Mouse (Mus musculus) intestine, embryonic 15.5 days (tissue): ENCODE results near the gene Klhl18. TPM values are rescaled to one million over a fixed set of nuclear protein-coding genes. Genes with fewer than 3 reads are reported as not detected.
A peak's percentile ranks its signal among the peaks of the same experiment; 100 is the strongest.

Experiments used
- ATAC-seq: fragments of 200-750 bp; cut with Nextera tagmentation; 2 replicates; pipeline ENCODE4 v1.8.0; 2017; ENCODE audit warnings: moderate TSS enrichment, moderate library complexity
- H3K27ac ChIP-seq: fragments of 300-500 bp; sonication (generic); 2 replicates; pipeline ENCODE4 v1.5.1; 2015; ENCODE audit warnings: mild to moderate bottlenecking, inconsistent platforms
- H3K27me3 ChIP-seq: fragments of 300-500 bp; sonication (generic); replicated peaks from 2 replicates; pipeline ENCODE4 v1.6.1; 2015; ENCODE audit warnings: inconsistent platforms
- H3K36me3 ChIP-seq: fragments of 300-500 bp; sonication (generic); 2 replicates; pipeline ENCODE4 v1.6.1; 2015; ENCODE audit warnings: inconsistent platforms
- H3K4me1 ChIP-seq: fragments of 300-500 bp; sonication (generic); replicated peaks from 2 replicates; pipeline ENCODE4 v1.6.1; 2015; ENCODE audit warnings: inconsistent platforms
- H3K4me2 ChIP-seq: fragments of 300-500 bp; sonication (generic); replicated peaks from 2 replicates; pipeline ENCODE4 v1.6.1; 2015; ENCODE audit warnings: mild to moderate bottlenecking, inconsistent platforms
- H3K4me3 ChIP-seq: fragments of 300-500 bp; sonication (generic); replicated peaks from 2 replicates; pipeline ENCODE4 v1.5.1; 2015; ENCODE audit warnings: inconsistent platforms
- H3K9ac ChIP-seq: fragments of 300-500 bp; sonication (generic); 2 replicates; pipeline ENCODE4 v1.6.1; 2015; ENCODE audit warnings: inconsistent platforms
- H3K9me3 ChIP-seq: fragments of 300-500 bp; sonication (generic); 2 replicates; pipeline ENCODE4 v1.6.1; 2016; ENCODE audit warnings: inconsistent platforms
- WGBS: fragments of 180-500 bp; shearing (Covaris S2); methylation state at CpG from one replicate; pipeline ENCODE4 v1.1.7; 2015; 5-methylcytosine and 5-hydroxymethylcytosine counted together
- polyA plus RNA-seq: library from polyadenylated mRNA; unstranded; fragments of >200 nt; fragmentation: Nextera tagmentation; extraction: Ambion mirVana; gene quantifications from 2 replicates; pipeline ENCODE4 v1.2.1, GENCODE M21; 2015

Gene Klhl18
- 7.2 and 8.5 TPM in 2 replicates for polyA plus RNA-seq

DNA sequence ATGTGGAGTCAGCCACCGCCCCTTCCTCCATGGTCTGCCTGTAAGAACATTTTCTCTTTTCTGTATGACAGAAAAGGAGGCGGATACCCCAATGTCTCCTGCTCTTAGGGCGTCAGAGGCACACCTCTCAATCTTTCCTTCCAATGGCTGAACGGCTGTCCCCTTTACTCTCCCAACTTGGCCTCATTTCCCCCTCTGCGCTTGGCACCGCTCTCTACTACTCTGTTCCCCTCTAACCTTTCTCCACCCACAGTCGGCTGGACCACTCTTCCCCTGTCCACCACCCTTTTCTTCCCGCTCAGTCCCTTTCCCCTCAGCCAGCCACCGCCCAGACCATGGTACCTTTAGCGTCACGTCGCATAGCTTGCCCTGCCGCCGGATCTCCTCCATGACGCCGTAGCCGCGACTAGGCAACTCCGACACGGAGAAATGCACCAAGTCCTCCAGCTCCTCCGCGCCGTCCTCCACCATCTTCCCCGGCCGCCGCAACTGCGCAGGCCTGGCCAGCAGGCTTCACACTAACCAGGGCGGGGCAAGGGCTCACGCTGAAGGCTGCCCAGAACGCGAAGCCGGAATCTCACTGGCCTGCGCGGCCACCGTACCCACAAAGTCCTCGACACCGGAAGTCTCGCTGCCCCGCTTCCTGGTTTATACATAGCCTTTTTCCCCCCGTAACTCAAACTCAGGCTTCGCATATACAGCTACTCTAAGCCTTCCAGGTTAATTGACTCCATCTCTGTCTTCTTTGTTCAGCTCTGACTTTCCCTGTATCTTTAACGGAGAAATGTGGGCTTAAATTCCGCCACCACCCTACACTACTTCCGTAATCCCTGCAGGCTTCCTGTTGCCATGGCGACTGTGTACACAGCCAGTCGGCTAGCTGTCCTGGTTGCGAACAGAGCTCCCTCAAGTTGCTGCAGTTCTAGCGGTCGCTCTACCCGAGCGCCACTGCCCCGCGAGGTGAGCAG lies at the start of gene Klhl18, which contains the start of gene Kif9:
Klhl18 (minus strand) TSS at position 571 of the 968 bp plus-strand sequence.
Kif9 (plus strand) TSS at position 835 of the 968 bp plus-strand sequence.
- H3K4me3 ChIP-seq, result peak within 1 kb of the TSS; percentile 71
- H3K27me3 ChIP-seq, result 0 out of 2 replicates have a peak, but pooled peaks cover 9% of the 10 kb centered on the region
- ATAC-seq, result peak; percentile 99
- H3K9me3 ChIP-seq, result no peaks in the 10 kb centered on the region
- peak within 1 kb of the TSS; percentile 90 for H3K27ac ChIP-seq
- H3K9ac ChIP-seq, result peak within 1 kb of the TSS; percentile 70
- peak within 1 kb of the TSS; percentile 81 for H3K4me2 ChIP-seq
- WGBS, result 0% methylated on average over 53 of the region's 53 CpGs
- no peaks in the 10 kb centered on the region for H3K36me3 ChIP-seq
- peaks cover 8% of the 10 kb centered on the region for H3K4me1 ChIP-seq

DNA sequence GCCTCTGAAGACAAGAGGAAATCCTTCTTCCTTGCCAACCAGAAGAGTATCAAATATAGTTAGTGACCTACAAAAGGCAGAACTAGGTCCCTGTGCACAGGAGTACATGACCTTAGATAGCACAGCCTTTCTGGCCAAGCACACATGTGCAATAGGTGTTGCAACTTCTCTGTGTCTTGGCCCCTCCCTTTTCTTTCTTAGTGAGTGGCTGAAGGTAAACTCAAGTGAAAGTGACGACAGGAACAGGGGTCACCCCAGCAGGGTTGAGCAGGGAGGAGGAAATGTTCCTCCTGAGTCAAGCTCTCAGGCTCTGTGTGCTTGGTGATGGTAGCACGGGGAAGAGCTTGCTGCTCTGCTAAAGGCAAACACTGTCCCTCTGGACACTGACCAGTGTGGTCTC lies 49.2 kb upstream of the Klhl18 start:
- Histone ChIP-seq H3K4me2 (no peak overlapping the region), H3K9me3 (no peaks in the 10 kb centered on the region), H3K27me3 (no peaks in the 10 kb centered on the region), H3K4me1 (no peaks in the 10 kb centered on the region), H3K27ac (no peak overlapping the region), H3K4me3 (no peak overlapping the region), H3K9ac (no peak overlapping the region), H3K36me3 (no peaks in the 10 kb centered on the region)
- 53% methylated on average over 2 of the region's 2 CpGs for WGBS
- ATAC-seq, result peak; percentile 70

GRCm38 (mm10) chr9:110490913-110491312 lies 14.4 kb upstream of the Klhl18 start:
- 62% methylated on average over 5 of the region's 5 CpGs for WGBS
- no peak for ATAC-seq
- H3K27ac ChIP-seq, result no peak overlapping the region
- no peaks in the 10 kb centered on the region for H3K4me1 ChIP-seq
- no peak overlapping the region for H3K4me2 ChIP-seq
- no peaks in the 10 kb centered on the region for H3K36me3 ChIP-seq
- no peaks in the 10 kb centered on the region for H3K9me3 ChIP-seq
- no peak overlapping the region for H3K4me3 ChIP-seq
- H3K9ac ChIP-seq, result no peak overlapping the region
- no peaks in the 10 kb centered on the region for H3K27me3 ChIP-seq

DNA sequence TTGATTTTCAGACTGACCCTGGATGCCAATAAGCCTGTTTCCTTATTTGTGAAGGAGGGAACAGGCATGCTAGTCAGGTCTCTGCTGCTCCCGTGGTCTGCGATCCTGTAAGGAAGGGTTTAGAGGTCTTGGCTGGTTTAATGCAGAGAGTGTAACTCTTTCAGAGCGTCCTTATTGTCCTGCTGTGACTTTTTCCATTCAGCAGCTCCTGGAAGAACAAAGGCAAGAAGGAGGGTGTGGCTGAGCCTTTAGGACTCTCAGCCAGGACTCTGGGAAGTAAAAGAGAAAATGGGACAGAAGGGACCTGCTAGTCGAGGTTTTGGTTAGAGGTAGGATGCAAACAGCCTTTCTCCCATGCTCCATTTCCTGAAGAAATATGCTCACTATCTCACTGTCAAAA lies 12.3 kb upstream of the Klhl18 start:
- ATAC-seq, result no peak

GRCm38 (mm10) chr9:110478639-110479038 lies 2.1 kb upstream of the Klhl18 start:
- no peak for ATAC-seq
- Histone ChIP-seq H3K9me3 (no peaks in the 10 kb centered on the region), H3K27ac (no peak overlapping the region), H3K4me1 (peaks cover 8% of the 10 kb centered on the region), H3K9ac (no peak overlapping the region), H3K36me3 (no peaks in the 10 kb centered on the region), H3K27me3 (0 out of 2 replicates have a peak, but pooled peaks cover 9% of the 10 kb centered on the region), H3K4me2 (no peak overlapping the region), H3K4me3 (no peak overlapping the region)
- 73% methylated on average over 4 of the region's 4 CpGs for WGBS

More for the DNA sequence above, 12.3 kb upstream of the Klhl18 start:
- no peak overlapping the region for H3K9ac ChIP-seq
- no peak overlapping the region for H3K4me3 ChIP-seq
- no peak overlapping the region for H3K27ac ChIP-seq
- H3K4me2 ChIP-seq, result no peak overlapping the region
- WGBS, result 47% methylated on average over 4 of the region's 4 CpGs
- H3K27me3 ChIP-seq, result no peaks in the 10 kb centered on the region
- H3K9me3 ChIP-seq, result no peaks in the 10 kb centered on the region
- H3K4me1 ChIP-seq, result no peaks in the 10 kb centered on the region
- no peaks in the 10 kb centered on the region for H3K36me3 ChIP-seq

GRCm38 (mm10) chr9:110477951-110478350 lies 1.5 kb upstream of the Klhl18 start:
- H3K27me3 ChIP-seq, result 0 out of 2 replicates have a peak, but pooled peaks cover 9% of the 10 kb centered on the region
- no peaks in the 10 kb centered on the region for H3K36me3 ChIP-seq
- H3K4me1 ChIP-seq, result peaks cover 8% of the 10 kb centered on the region
- H3K4me2 ChIP-seq, result no peak overlapping the region
- H3K9me3 ChIP-seq, result no peaks in the 10 kb centered on the region
- no peak overlapping the region for H3K9ac ChIP-seq
- no peak overlapping the region for H3K4me3 ChIP-seq
- ATAC-seq, result no peak
- WGBS, result 57% methylated on average over 11 of the region's 11 CpGs
- H3K27ac ChIP-seq, result no peak overlapping the region

GRCm38 (mm10) chr9:110466179-110466578 lies 10.3 kb downstream of the Klhl18 start:
- 90% methylated on average over 3 of the region's 3 CpGs for WGBS
- H3K36me3 ChIP-seq, result no peaks in the 10 kb centered on the region
- no peaks in the 10 kb centered on the region for H3K27me3 ChIP-seq
- ATAC-seq, result no peak
- H3K4me1 ChIP-seq, result 0 out of 2 replicates have a peak, but pooled peaks cover 3% of the 10 kb centered on the region
- H3K4me3 ChIP-seq, result no peak overlapping the region
- H3K27ac ChIP-seq, result no peak overlapping the region
- H3K9ac ChIP-seq, result no peak overlapping the region
- H3K4me2 ChIP-seq, result no peak overlapping the region
- H3K9me3 ChIP-seq, result no peaks in the 10 kb centered on the region

- H3K4me1 ChIP-seq, result 0 out of 2 replicates have a peak, but pooled peaks cover 3% of the 10 kb centered on the region
- H3K4me3 ChIP-seq, result no peak overlapping the region
- H3K27ac ChIP-seq, result no peak overlapping the region
- 88% methylated on average over 6 of the region's 6 CpGs for WGBS
- H3K4me2 ChIP-seq, result no peak overlapping the region
- H3K9me3 ChIP-seq, result no peaks in the 10 kb centered on the region
- ATAC-seq, result no peak
- no peaks in the 10 kb centered on the region for H3K27me3 ChIP-seq
- no peaks in the 10 kb centered on the region for H3K36me3 ChIP-seq
- H3K9ac ChIP-seq, result no peak overlapping the region
These were observed 11.2 kb downstream of the Klhl18 start for GRCm38 (mm10) chr9:110465336-110465735.

DNA sequence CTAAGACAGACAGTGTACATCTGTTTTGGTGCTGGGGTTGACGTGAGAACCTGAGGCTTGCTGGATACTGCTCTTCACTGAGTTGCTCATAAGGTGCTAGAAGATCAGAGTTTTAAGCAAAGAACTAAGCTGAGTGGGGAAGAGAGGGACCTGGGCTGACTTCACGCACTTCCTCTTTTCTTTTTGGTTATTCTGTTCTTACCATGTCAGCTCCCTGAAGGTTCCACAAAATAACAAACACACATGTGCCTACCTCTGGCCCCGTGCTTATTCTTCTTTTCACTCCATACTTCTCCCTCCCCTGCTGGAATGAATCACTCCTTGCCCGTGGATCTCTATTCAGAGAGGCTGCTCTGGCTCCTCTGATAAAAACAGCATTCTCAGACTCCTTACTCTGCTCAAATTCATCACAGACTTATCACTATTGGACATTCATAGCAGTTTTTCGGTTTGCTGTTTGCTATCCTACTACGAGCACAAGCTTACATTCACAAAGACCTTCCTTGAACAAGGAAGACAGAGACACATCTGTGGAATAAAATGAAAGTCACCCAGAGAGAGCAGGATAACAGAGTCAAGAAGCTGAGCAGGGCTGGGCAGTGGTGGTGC lies 12.4 kb downstream of the Klhl18 start:
- Histone ChIP-seq H3K9ac (no peak overlapping the region), H3K4me1 (0 out of 2 replicates have a peak, but pooled peaks cover 3% of the 10 kb centered on the region), H3K9me3 (no peaks in the 10 kb centered on the region), H3K36me3 (no peaks in the 10 kb centered on the region), H3K27ac (no peak overlapping the region), H3K4me2 (no peak overlapping the region), H3K27me3 (no peaks in the 10 kb centered on the region), H3K4me3 (no peak overlapping the region)
- 88% methylated on average over 6 of the region's 6 CpGs for WGBS
- ATAC-seq, result no peak

GRCm38 (mm10) chr9:110462321-110462720 lies 14.2 kb downstream of the Klhl18 start:
- no peak for ATAC-seq
- no peak overlapping the region for H3K9ac ChIP-seq
- H3K9me3 ChIP-seq, result no peaks in the 10 kb centered on the region
- WGBS, result 60% methylated on average over 7 of the region's 7 CpGs
- no peak overlapping the region for H3K4me3 ChIP-seq
- H3K27me3 ChIP-seq, result no peaks in the 10 kb centered on the region
- no peak overlapping the region for H3K27ac ChIP-seq
- H3K4me1 ChIP-seq, result 0 out of 2 replicates have a peak, but pooled peaks cover 6% of the 10 kb centered on the region
- no peaks in the 10 kb centered on the region for H3K36me3 ChIP-seq
- no peak overlapping the region for H3K4me2 ChIP-seq

DNA sequence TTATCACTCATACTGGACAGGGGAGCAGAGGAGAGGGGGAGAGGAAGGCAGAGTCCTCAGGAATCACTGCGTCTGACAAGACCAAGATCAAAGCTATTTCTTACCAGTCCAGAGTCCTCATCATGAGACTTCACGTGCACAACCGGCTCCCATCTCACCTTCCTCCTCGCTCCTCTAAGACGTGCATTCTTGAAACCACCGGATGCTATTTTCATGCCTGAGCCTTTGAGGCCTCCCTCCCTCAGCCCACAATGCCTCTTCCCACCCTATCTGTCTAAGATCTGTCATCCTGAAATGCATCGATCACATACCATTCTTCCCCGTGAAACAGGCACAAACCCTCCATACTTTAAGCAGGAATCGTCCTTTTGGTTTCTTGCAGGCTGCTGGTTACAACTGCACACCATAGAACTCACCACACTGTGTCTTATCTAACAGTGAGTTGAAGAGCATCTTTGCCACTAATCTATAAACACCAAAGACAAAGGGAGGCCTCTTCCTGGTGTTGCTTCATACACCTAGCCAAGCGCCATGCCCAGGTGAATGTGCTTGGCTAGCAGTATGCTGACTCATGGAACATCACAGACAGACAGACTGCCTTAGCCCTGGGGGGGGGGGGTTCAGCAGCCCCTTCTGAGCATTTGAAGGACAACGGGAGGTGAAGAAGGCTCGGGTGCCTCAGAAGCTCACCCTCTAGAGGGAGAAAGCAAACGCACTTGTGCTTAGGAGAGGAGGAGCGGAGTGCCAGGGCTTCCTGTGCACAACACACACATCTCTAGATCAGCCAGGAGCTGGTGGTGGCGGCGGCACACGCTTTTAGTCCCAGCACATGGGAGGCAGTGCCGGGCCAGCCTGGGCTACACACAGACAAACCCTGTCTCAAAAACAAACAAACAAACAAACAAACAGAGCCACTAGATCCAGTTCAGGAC lies 15.3 kb downstream of the Klhl18 start:
- H3K9ac ChIP-seq, result no peak overlapping the region
- 85% methylated on average over 18 of the region's 18 CpGs for WGBS
- no peak overlapping the region for H3K4me3 ChIP-seq
- H3K27me3 ChIP-seq, result no peaks in the 10 kb centered on the region
- no peak overlapping the region for H3K4me2 ChIP-seq
- no peaks in the 10 kb centered on the region for H3K36me3 ChIP-seq
- 0 out of 2 replicates have a peak, but pooled peaks cover 8% of the 10 kb centered on the region for H3K4me1 ChIP-seq
- H3K27ac ChIP-seq, result no peak overlapping the region
- no peaks in the 10 kb centered on the region for H3K9me3 ChIP-seq
- ATAC-seq, result no peak; the same call in 1 of the 2 replicates
